Mouse (Mus musculus): ENCODE results near the gene P2ry6. TPM values are rescaled to one million over a fixed set of nuclear protein-coding genes. Genes with fewer than 3 reads are reported as not detected.

Gene P2ry6
- polyA plus RNA-seq, 1 experiment from 2014 or later = 3.0 TPM

GRCm38 (mm10) chr7:100908061-100908460, 66.4 kb downstream of the P2ry6 start:
- Histone ChIP-seq H3K9ac (replicated peaks) (no peak overlapping the region), H3K9me3 (no peaks in the 10 kb centered on the region), H3K36me3 (no peaks in the 10 kb centered on the region), H3K4me1 (peaks cover 27% of the 10 kb centered on the region), H3K27me3 (no peaks in the 10 kb centered on the region), H3K4me3 (no peak overlapping the region), H3K4me2 (replicated peaks) (no peak overlapping the region), H3K27ac (replicated peaks) (no peak overlapping the region)
- no peak for ATAC-seq (ENCODE audit: low FRiP score, low read depth)
- WGBS = 71% methylated on average over 8 of the region's 8 CpGs

- Histone ChIP-seq H3K9me3 (no peaks in the 10 kb centered on the region), H3K4me1 (peaks cover 26% of the 10 kb centered on the region), H3K4me2 (replicated peaks) (no peak overlapping the region), H3K27me3 (no peaks in the 10 kb centered on the region), H3K9ac (replicated peaks) (no peak overlapping the region), H3K4me3 (no peak overlapping the region), H3K27ac (replicated peaks) (no peak overlapping the region), H3K36me3 (no peaks in the 10 kb centered on the region)
- 0% methylated on average over 1 of the region's 1 CpGs for WGBS
- ATAC-seq (ENCODE audit: low FRiP score, low read depth) = no peak
Observed at GRCm38 (mm10) chr7:100907231-100907630, 67.2 kb downstream of the P2ry6 start.

DNA sequence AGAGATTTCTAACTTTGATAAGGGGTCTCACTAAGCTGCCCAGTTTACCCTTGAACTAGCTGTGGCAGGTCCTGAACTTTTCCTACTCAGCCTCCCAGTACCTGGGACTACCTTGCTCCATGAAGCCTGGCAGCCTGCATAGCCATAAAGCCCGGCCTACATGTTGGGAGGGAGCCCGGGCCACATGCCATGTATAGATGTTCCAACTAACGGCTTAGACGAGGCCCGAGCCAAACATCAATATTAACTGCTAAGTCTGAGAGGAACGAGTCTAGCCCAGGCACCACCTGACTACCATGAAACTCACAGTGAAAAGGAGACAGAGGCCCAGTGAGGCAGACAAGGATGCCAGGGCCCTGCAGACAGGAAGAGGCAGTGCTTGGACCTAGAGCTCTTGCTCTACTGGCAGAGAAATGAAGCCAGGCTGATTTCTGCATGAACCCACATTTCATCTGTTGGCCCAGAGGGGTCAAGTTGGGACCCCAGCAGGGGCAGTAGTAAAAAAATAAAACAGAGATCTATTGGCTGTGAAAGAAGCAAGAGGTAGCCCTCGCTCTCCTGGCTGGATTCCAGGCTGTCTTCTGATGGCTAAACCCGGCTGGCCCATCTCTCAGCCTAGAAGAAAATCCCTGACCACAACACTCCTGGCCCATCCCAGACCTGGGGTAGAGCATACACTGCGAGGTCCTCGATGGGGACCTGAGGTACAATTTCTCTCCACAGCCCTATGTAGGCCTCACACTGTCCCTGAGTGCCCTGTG, 68.2 kb downstream of the P2ry6 start:
- Histone ChIP-seq H3K4me1 (peaks cover 16% of the 10 kb centered on the region), H3K9me3 (no peaks in the 10 kb centered on the region), H3K9ac (replicated peaks) (no peak overlapping the region), H3K27ac (replicated peaks) (no peak overlapping the region), H3K36me3 (no peaks in the 10 kb centered on the region), H3K4me2 (replicated peaks) (no peak overlapping the region), H3K4me3 (no peak overlapping the region), H3K27me3 (no peaks in the 10 kb centered on the region)
- WGBS = 92% methylated on average over 10 of the region's 10 CpGs
- no peak for ATAC-seq (ENCODE audit: low FRiP score, low read depth)

GRCm38 (mm10) chr7:100905037-100905436, 69.4 kb downstream of the P2ry6 start:
- ATAC-seq (ENCODE audit: low FRiP score, low read depth) = no peak
- Histone ChIP-seq H3K27me3 (no peaks in the 10 kb centered on the region), H3K4me2 (replicated peaks) (no peak overlapping the region), H3K27ac (replicated peaks) (no peak overlapping the region), H3K9ac (replicated peaks) (no peak overlapping the region), H3K9me3 (no peaks in the 10 kb centered on the region), H3K36me3 (no peaks in the 10 kb centered on the region), H3K4me1 (peaks cover 4% of the 10 kb centered on the region; the same call in 1 of the 2 replicates), H3K4me3 (no peak overlapping the region)
- WGBS = 92% methylated on average over 7 of the region's 7 CpGs

GRCm38 (mm10) chr7:100904612-100905011, 69.8 kb downstream of the P2ry6 start:
- Histone ChIP-seq H3K4me3 (no peak overlapping the region), H3K9ac (replicated peaks) (no peak overlapping the region), H3K4me1 (peaks cover 4% of the 10 kb centered on the region; the same call in 1 of the 2 replicates), H3K9me3 (no peaks in the 10 kb centered on the region), H3K4me2 (replicated peaks) (no peak overlapping the region), H3K27me3 (no peaks in the 10 kb centered on the region), H3K36me3 (no peaks in the 10 kb centered on the region), H3K27ac (replicated peaks) (no peak overlapping the region)
- ATAC-seq (ENCODE audit: low FRiP score, low read depth) = no peak
- 88% methylated on average over 5 of the region's 5 CpGs for WGBS

- Histone ChIP-seq H3K27me3 (no peaks in the 10 kb centered on the region), H3K4me2 (replicated peaks) (no peak overlapping the region), H3K36me3 (no peaks in the 10 kb centered on the region), H3K9me3 (no peaks in the 10 kb centered on the region), H3K4me3 (no peak overlapping the region), H3K27ac (replicated peaks) (no peak overlapping the region), H3K9ac (replicated peaks) (no peak overlapping the region), H3K4me1 (0 out of 2 replicates have a peak, but pooled peaks cover under 1% of the 10 kb centered on the region)
- WGBS = 86% methylated on average over 9 of the region's 9 CpGs
- no peak for ATAC-seq (ENCODE audit: low FRiP score, low read depth)
Observed at GRCm38 (mm10) chr7:100902451-100903137, 71.9 kb downstream of the P2ry6 start.

- Histone ChIP-seq H3K4me3 (no peak overlapping the region), H3K9me3 (no peaks in the 10 kb centered on the region), H3K9ac (replicated peaks) (no peak overlapping the region), H3K27ac (replicated peaks) (no peak overlapping the region), H3K4me2 (replicated peaks) (no peak overlapping the region), H3K36me3 (no peaks in the 10 kb centered on the region), H3K27me3 (0 out of 2 replicates have a peak, but pooled peaks cover 2% of the 10 kb centered on the region), H3K4me1 (peaks cover 26% of the 10 kb centered on the region)
- ATAC-seq (ENCODE audit: low FRiP score, low read depth) = no peak
- WGBS = 82% methylated on average over 5 of the region's 5 CpGs
Observed at GRCm38 (mm10) chr7:100897828-100898227, 76.6 kb downstream of the P2ry6 start.

- no peaks in the 10 kb centered on the region for H3K9me3 ChIP-seq
- ATAC-seq (ENCODE audit: low FRiP score, low read depth) = peak; percentile 59
- peak overlapping the region; percentile 51 for H3K4me3 ChIP-seq
- peaks cover 5% of the 10 kb centered on the region; the same call in 1 of the 2 replicates for H3K36me3 ChIP-seq
- H3K27ac ChIP-seq (replicated peaks) = peak overlapping the region; percentile 15; the same call in 1 of the 2 replicates
- H3K4me1 ChIP-seq = peaks cover 27% of the 10 kb centered on the region
- H3K4me2 ChIP-seq (replicated peaks) = peak overlapping the region; percentile 90
- 0 out of 2 replicates have a peak, but pooled peaks cover 2% of the 10 kb centered on the region for H3K27me3 ChIP-seq
- H3K9ac ChIP-seq (replicated peaks) = peak overlapping the region; percentile 83
- WGBS = 3% methylated on average over 12 of the region's 12 CpGs
Observed at GRCm38 (mm10) chr7:100894833-100895226, 79.6 kb downstream of the P2ry6 start.

DNA sequence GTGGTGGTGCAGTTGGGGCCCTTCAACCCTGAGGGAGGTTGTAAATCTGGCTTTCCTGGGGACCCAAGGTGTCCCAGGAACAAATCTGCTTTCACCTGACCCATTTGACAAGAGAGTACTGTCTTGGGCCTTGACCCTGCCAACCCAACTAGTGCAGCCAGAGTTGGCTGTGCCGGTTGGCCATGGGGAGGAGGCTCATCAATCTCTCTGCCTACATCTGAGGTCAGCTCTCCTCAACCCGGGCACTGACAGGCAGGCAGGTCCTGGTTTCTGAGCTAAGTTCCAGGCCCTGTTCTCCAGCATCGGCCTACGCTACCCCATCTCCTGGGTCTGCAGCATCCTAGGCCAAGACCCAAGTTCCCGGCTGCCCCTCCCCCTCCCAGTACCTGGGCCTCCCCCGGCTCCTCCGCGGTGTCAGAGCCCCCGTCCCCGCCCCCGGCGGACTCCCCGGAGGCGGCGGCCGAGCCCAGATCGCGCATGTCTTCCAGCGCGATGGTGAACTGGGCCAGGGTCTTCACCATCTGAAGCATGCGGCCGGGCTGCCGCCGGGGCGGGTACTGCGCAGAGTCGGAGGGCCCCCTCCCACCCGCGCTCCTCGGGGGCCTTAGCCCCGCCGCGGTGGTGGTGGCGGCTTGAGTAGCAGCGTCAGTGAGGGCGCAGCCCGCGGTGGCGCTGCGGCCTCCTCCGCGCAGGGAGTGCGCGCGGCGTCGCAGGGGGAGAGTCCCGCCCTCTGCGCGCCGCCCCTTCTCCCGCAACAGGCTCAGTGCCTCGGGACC, 80.2 kb downstream of the P2ry6 start:
- H3K4me3 ChIP-seq = peak overlapping the region; percentile 51
- 0 out of 2 replicates have a peak, but pooled peaks cover 2% of the 10 kb centered on the region for H3K27me3 ChIP-seq
- H3K4me2 ChIP-seq (replicated peaks) = peak overlapping the region; percentile 90
- WGBS = 4% methylated on average over 52 of the region's 53 CpGs
- peak overlapping the region; percentile 83 for H3K9ac ChIP-seq (replicated peaks)
- peak overlapping the region; percentile 15; the same call in 1 of the 2 replicates for H3K27ac ChIP-seq (replicated peaks)
- peaks cover 11% of the 10 kb centered on the region; the same call in 1 of the 2 replicates for H3K36me3 ChIP-seq
- H3K4me1 ChIP-seq = peaks cover 27% of the 10 kb centered on the region
- peak; percentile 69 for ATAC-seq (ENCODE audit: low FRiP score, low read depth)
- no peaks in the 10 kb centered on the region for H3K9me3 ChIP-seq

- 47% methylated on average over 20 of the region's 20 CpGs for WGBS
- ATAC-seq (ENCODE audit: low FRiP score, low read depth) = peak; percentile 25; the same call in 1 of the 2 replicates
Observed at GRCm38 (mm10) chr7:100893249-100894056, 81.0 kb downstream of the P2ry6 start.

More at GRCm38 (mm10) chr7:100893249-100894056, 81.0 kb downstream of the P2ry6 start:
- Histone ChIP-seq H3K9ac (replicated peaks) (peak overlapping the region; percentile 83; the same call in 1 of the 2 replicates), H3K27me3 (0 out of 2 replicates have a peak, but pooled peaks cover 2% of the 10 kb centered on the region), H3K4me2 (replicated peaks) (peak overlapping the region; percentile 90), H3K9me3 (no peaks in the 10 kb centered on the region), H3K4me3 (peak overlapping the region; percentile 51), H3K36me3 (peaks cover 15% of the 10 kb centered on the region; the same call in 1 of the 2 replicates), H3K27ac (replicated peaks) (0 out of 2 replicates have a peak overlapping the region, but pooled peaks have one; percentile 1), H3K4me1 (peaks cover 27% of the 10 kb centered on the region)

Data from midbrain, embryonic 12.5 days (tissue).